Mouse (Mus musculus) megakaryocyte, embryonic 14.5 days (primary cell): ENCODE data around the gene Stat5b. TPM values are rescaled to one million over a fixed set of nuclear protein-coding genes. Genes with fewer than 3 reads are reported as not detected.
A peak's percentile ranks its signal among the peaks of the same experiment; 100 is the strongest.

Experiments used
- H3K27me3 ChIP-seq: replicated peaks from 2 replicates; pipeline ENCODE3; 2012; ENCODE audit warnings: inconsistent platforms
- H3K36me3 ChIP-seq: replicated peaks from 2 replicates; pipeline ENCODE3; 2012; ENCODE audit warnings: low read length, inconsistent platforms, mixed read lengths
- H3K4me1 ChIP-seq: 2 replicates; pipeline ENCODE4 v1.6.1; 2012; ENCODE audit warnings: inconsistent platforms
- H3K4me3 ChIP-seq: replicated peaks from 2 replicates; pipeline ENCODE3; 2012; ENCODE audit warnings: moderate library complexity, mild to moderate bottlenecking, inconsistent platforms
- H3K9me3 ChIP-seq: 2 replicates; pipeline ENCODE4 v1.6.1; 2012; ENCODE audit warnings: inconsistent platforms
- FLI1 ChIP-seq: IDR thresholded peaks from 2 replicates; pipeline ENCODE4 v1.6.1; 2012; ENCODE audit warnings: low read length, inconsistent platforms, mixed read lengths
- GATA1 ChIP-seq: IDR thresholded peaks from 3 replicates; pipeline ENCODE4 v1.6.1; 2012; ENCODE audit warnings: mixed read lengths, low read length, inconsistent platforms, borderline replicate concordance
- polyA plus RNA-seq: library from polyadenylated mRNA; stranded (reverse); fragments of >175 nt; gene quantifications from 2 replicates; pipeline ENCODE4 v1.2.3, GENCODE M21; 2012; ENCODE audit warnings: low replicate concordance; ENCODE audit not compliant: insufficient read depth

The Stat5b gene
- polyA plus RNA-seq, 1 experiment = 12.8 TPM

- no peak for TF ChIP-seq FLI1
- TF ChIP-seq GATA1 = no peak
- no peaks in the 10 kb centered on the region for H3K9me3 ChIP-seq
- H3K4me1 ChIP-seq = peaks cover 79% of the 10 kb centered on the region
- peaks cover 18% of the 10 kb centered on the region for H3K36me3 ChIP-seq
- H3K27me3 ChIP-seq = no peaks in the 10 kb centered on the region
- no peak overlapping the region for H3K4me3 ChIP-seq
These were observed 33.2 kb downstream of the Stat5b start for GRCm38 (mm10) chr11:100817311-100817710.

- Histone ChIP-seq H3K4me1 (peaks cover 74% of the 10 kb centered on the region), H3K9me3 (no peaks in the 10 kb centered on the region), H3K27me3 (no peaks in the 10 kb centered on the region), H3K4me3 (no peak overlapping the region), H3K36me3 (peaks cover 23% of the 10 kb centered on the region)
- no peak for TF ChIP-seq FLI1
- TF ChIP-seq GATA1 = no peak
These were observed 33.7 kb downstream of the Stat5b start for GRCm38 (mm10) chr11:100816801-100817200.

DNA sequence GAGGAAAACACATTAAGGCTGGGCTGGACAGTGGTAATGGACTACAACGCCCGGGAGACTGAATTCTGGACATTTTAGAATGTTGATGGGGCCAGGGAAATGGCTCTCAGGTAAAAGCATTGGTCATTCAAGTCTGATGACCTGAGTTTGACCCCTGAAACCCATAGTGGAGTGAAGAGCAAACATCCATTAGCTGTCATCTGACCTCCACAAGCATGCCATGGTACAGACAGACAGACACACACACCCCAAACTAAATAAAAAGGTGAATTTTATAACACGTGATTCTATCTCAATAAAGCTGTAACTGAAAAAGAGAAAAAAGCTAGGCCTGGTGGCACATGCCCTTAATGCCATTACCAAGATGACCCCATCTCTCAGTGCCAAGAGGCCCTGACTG, 34.2 kb downstream of the Stat5b start:
- TF ChIP-seq GATA1 = no peak
- TF ChIP-seq FLI1 = no peak
- Histone ChIP-seq H3K27me3 (no peaks in the 10 kb centered on the region), H3K36me3 (peaks cover 28% of the 10 kb centered on the region), H3K4me1 (peaks cover 69% of the 10 kb centered on the region), H3K9me3 (peaks cover 1% of the 10 kb centered on the region; the same call in 1 of the 2 replicates), H3K4me3 (no peak overlapping the region)

- H3K4me3 ChIP-seq = peak overlapping the region; percentile 90
- TF ChIP-seq GATA1 = no peak
- TF ChIP-seq FLI1 = no peak
- H3K9me3 ChIP-seq = peaks cover 5% of the 10 kb centered on the region; the same call in 1 of the 2 replicates
- no peaks in the 10 kb centered on the region for H3K27me3 ChIP-seq
- H3K4me1 ChIP-seq = peaks cover 56% of the 10 kb centered on the region
- H3K36me3 ChIP-seq = peaks cover 35% of the 10 kb centered on the region
These were observed 36.0 kb downstream of the Stat5b start for GRCm38 (mm10) chr11:100814498-100814897.

DNA sequence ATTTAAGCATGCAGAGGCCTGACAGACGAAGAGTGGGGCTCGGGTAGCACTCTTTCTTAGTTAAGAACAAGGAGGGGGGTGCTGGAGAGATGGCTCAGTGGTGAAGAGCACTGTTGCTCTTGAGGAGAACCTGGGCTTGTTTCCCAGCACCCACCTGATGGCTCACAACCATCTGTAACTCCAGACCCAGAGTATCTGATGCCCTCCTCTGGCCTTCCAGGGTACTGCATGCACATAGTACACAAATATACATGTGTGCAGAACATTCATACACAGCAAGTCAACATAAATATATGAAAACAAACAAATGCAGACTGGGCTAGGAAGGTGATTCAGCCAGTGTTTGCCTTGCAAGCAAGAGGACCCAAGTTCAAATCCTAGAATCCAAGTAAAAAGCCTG, 39.4 kb downstream of the Stat5b start:
- peaks cover 38% of the 10 kb centered on the region for H3K4me1 ChIP-seq
- no peak for TF ChIP-seq GATA1
- TF ChIP-seq FLI1 = no peak

GRCm38 (mm10) chr11:100810516-100810915, 40.0 kb downstream of the Stat5b start:
- H3K27me3 ChIP-seq = no peaks in the 10 kb centered on the region
- H3K36me3 ChIP-seq = peaks cover 64% of the 10 kb centered on the region
- no peak for TF ChIP-seq FLI1
- TF ChIP-seq GATA1 = no peak

More for the DNA sequence above, 39.4 kb downstream of the Stat5b start:
- H3K9me3 ChIP-seq = peaks cover 5% of the 10 kb centered on the region; the same call in 1 of the 2 replicates
- no peaks in the 10 kb centered on the region for H3K27me3 ChIP-seq
- H3K36me3 ChIP-seq = peaks cover 59% of the 10 kb centered on the region
- H3K4me3 ChIP-seq = no peak overlapping the region

GRCm38 (mm10) chr11:100806380-100807305, 43.9 kb downstream of the Stat5b start:
- no peaks in the 10 kb centered on the region for H3K27me3 ChIP-seq
- H3K36me3 ChIP-seq = peaks cover 90% of the 10 kb centered on the region
- TF ChIP-seq FLI1 (no peak), GATA1 (no peak)
- H3K9me3 ChIP-seq = peaks cover 13% of the 10 kb centered on the region
- no peak overlapping the region for H3K4me3 ChIP-seq
- H3K4me1 ChIP-seq = peaks cover 36% of the 10 kb centered on the region

More at GRCm38 (mm10) chr11:100810516-100810915, 40.0 kb downstream of the Stat5b start:
- no peak overlapping the region for H3K4me3 ChIP-seq
- H3K4me1 ChIP-seq = peaks cover 38% of the 10 kb centered on the region
- H3K9me3 ChIP-seq = peaks cover 5% of the 10 kb centered on the region; the same call in 1 of the 2 replicates

GRCm38 (mm10) chr11:100805535-100805934, 45.0 kb downstream of the Stat5b start:
- peaks cover 90% of the 10 kb centered on the region for H3K36me3 ChIP-seq
- H3K27me3 ChIP-seq = no peaks in the 10 kb centered on the region
- no peak overlapping the region for H3K4me3 ChIP-seq
- peaks cover 8% of the 10 kb centered on the region for H3K9me3 ChIP-seq
- H3K4me1 ChIP-seq = peaks cover 36% of the 10 kb centered on the region
- TF ChIP-seq FLI1 = no peak
- no peak for TF ChIP-seq GATA1

DNA sequence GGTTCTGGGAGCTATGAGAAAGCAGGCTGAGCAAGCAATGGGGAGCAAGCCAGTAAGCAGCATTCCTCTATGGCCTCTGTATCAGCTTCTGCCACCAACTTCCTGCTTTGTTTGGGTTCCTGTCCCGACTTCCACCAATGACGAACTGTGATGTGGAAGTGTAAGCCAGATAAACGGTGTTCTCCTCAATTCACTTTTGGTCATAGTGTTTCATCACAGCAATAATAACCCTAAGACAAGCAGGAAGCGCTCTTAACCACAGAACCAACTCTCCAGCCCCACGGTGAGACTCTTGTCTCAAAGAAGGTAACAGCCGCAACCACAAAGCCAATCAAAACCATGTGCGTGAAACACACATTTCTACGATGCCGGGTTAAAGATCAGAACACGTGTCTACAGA, 46.1 kb downstream of the Stat5b start:
- Histone ChIP-seq H3K36me3 (peaks cover 94% of the 10 kb centered on the region), H3K4me1 (peaks cover 36% of the 10 kb centered on the region), H3K27me3 (no peaks in the 10 kb centered on the region), H3K9me3 (peaks cover 8% of the 10 kb centered on the region), H3K4me3 (no peak overlapping the region)
- TF ChIP-seq FLI1 = no peak
- no peak for TF ChIP-seq GATA1

DNA sequence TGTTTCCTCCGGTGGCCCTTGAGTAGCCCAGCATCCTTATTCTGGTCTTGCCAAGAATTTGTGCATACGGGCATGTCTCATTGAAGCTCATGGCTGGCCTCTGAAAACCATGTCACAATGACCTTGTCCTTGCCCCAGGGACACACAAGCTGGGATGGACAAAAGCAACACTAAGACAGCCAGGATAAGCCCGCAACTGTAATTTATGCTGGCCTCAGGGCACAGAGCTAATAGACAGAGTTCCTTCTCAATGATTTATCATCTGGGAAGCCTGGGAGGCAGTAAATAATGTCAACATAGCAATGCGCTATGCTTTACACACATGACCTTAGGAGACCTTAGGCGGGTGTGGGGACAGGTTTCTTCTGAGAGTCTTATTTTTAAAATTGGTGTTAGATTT, 51.1 kb downstream of the Stat5b start:
- H3K4me3 ChIP-seq = no peak overlapping the region
- peaks cover 5% of the 10 kb centered on the region for H3K4me1 ChIP-seq
- H3K9me3 ChIP-seq = peaks cover 5% of the 10 kb centered on the region
- TF ChIP-seq FLI1 (no peak), GATA1 (no peak)
- no peaks in the 10 kb centered on the region for H3K27me3 ChIP-seq
- H3K36me3 ChIP-seq = peaks cover 86% of the 10 kb centered on the region
